Mouse (Mus musculus) adrenal gland, postnatal 25 days (tissue): ENCODE measurements around the gene Car5b. TPM values are rescaled to one million over a fixed set of nuclear protein-coding genes. Genes with fewer than 3 reads are reported as not detected.
A peak's percentile ranks its signal among the peaks of the same experiment; 100 is the strongest.

ENCODE experiments used
- DNase-seq: peaks from one replicate; pipeline ENCODE4 v3.0.0; 2021; ENCODE audit warnings: mixed read lengths
- total RNA-seq: library from RNA; stranded (reverse); gene quantifications from 2 replicates; pipeline ENCODE4 v1.2.3, GENCODE M21; 2021

Gene Car5b
- total RNA-seq, 1 experiment from 2014 or later = 7.8 TPM

- DNase-seq = peak; percentile 83
Observed at GRCm38 (mm10) chrX:163958467-163958875, 69.3 kb downstream of the Car5b start, which contains the start of gene Zrsr2. Zrsr2 (minus strand) TSS chrX:163958661.

GRCm38 (mm10) chrX:163957803-163958466 lies 69.9 kb downstream of the Car5b start:
- DNase-seq = peak; percentile 75

- no peak for DNase-seq
Observed at GRCm38 (mm10) chrX:163957381-163957780, 70.4 kb downstream of the Car5b start.

GRCm38 (mm10) chrX:163951618-163952017 lies 76.2 kb downstream of the Car5b start:
- no peak for DNase-seq

GRCm38 (mm10) chrX:163944381-163944780 lies 83.4 kb downstream of the Car5b start:
- no peak for DNase-seq

GRCm38 (mm10) chrX:163938587-163938986 lies 89.2 kb downstream of the Car5b start:
- DNase-seq = peak; percentile 55

- no peak for DNase-seq
Observed at GRCm38 (mm10) chrX:163934731-163935130, 93.1 kb downstream of the Car5b start.

- no peak for DNase-seq
Observed at GRCm38 (mm10) chrX:163929550-163929949, 98.2 kb downstream of the Car5b start.

Other genes starting within 250 kb of the Car5b start
- gene Ap1s2, start 119.0 kb downstream of the Car5b start, total RNA-seq = 15.2 and 16.9 TPM in 2 replicates
- 26.7 and 36.2 TPM in 2 replicates for gene Zrsr2, start 69.3 kb downstream of the Car5b start, total RNA-seq
- 5.4 and 8.7 TPM in 2 replicates for gene Siah1b, start 48.5 kb upstream of the Car5b start, total RNA-seq
- not detected in 2 replicates for gene Cltrn, start 60.8 kb upstream of the Car5b start, total RNA-seq
- gene Ace2, start 111.3 kb upstream of the Car5b start, total RNA-seq = 10.9 and 15.9 TPM in 2 replicates
- 0.30 TPM in 1 of 2 replicates, not detected in the other for gene Bmx, start 230.2 kb upstream of the Car5b start, total RNA-seq
- gene Pir, start 241.4 kb upstream of the Car5b start, total RNA-seq = 3.2 and 3.6 TPM in 2 replicates